Mouse (Mus musculus): ENCODE measurements around the gene Spock1. TPM values are rescaled to one million over a fixed set of nuclear protein-coding genes. Genes with fewer than 3 reads are reported as not detected.

Gene Spock1
- polyA plus RNA-seq, 1 experiment from 2014 or later: 0.12 TPM

DNA sequence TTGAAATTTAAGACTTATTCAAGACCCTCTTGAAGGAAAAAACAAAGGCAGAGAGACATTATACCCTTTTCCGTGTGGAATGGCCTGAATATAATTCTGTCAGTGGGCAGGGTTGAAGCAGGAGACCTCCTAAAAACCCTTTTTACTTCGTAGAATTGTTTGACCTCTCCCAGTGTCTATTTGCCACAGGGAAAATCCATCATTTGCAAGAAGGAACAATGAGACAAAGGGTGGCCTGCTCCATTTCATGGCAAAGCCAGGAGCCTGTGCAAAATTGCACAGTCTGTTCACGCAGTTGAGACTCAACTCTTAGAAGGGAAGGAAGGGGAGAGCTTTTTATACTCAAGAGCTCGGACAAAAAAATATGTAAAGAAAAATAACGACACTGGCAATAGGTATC lies 22.6 kb upstream of the Spock1 start:
- Histone ChIP-seq H3K4me2 (ENCODE audit: low read depth, low read length) (no peak overlapping the region), H3K4me1 (ENCODE audit: control insufficient read depth, low read depth, low read length) (no peaks in the 10 kb centered on the region), H3K36me3 (ENCODE audit: control insufficient read depth, insufficient read depth) (no peaks in the 10 kb centered on the region), H3K27ac (ENCODE audit: low read length) (no peak overlapping the region), H3K4me3 (ENCODE audit: low read depth, low read length) (no peak overlapping the region), H3K9ac (ENCODE audit: low read depth, low read length) (no peak overlapping the region), H3K9me3 (replicated peaks; ENCODE audit: control insufficient read depth, low read length) (no peaks in the 10 kb centered on the region), H3K27me3 (ENCODE audit: control insufficient read depth, insufficient read depth, low read depth, low read length) (no peaks in the 10 kb centered on the region)
- no peak for ATAC-seq (ENCODE audit: low read depth)
- WGBS (ENCODE audit: insufficient replicate concordance): 52% methylated on average over 5 of the region's 5 CpGs

DNA sequence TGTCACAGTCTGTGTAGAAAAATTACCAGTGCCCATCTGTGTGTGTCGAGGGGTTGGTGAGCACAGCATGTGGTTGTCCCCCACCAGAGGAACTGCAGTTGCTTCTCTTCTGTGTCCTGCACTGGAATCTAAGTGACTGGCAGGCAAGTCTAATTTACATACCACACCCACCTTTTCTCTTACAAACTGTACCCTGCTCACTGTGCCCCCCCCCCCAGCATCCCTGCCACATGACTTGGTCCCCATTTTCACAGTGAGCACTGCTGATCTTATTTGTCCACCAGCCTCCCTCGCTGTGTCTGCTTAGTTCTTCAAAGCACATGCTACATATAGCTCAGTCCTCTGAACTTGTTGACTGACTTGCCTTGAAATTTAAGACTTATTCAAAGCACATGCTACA lies 22.2 kb upstream of the Spock1 start:
- Histone ChIP-seq H3K4me2 (ENCODE audit: low read depth, low read length) (no peak overlapping the region), H3K36me3 (ENCODE audit: control insufficient read depth, insufficient read depth) (no peaks in the 10 kb centered on the region), H3K4me3 (ENCODE audit: low read depth, low read length) (no peak overlapping the region), H3K9ac (ENCODE audit: low read depth, low read length) (no peak overlapping the region), H3K9me3 (replicated peaks; ENCODE audit: control insufficient read depth, low read length) (no peaks in the 10 kb centered on the region), H3K27me3 (ENCODE audit: control insufficient read depth, insufficient read depth, low read depth, low read length) (no peaks in the 10 kb centered on the region), H3K27ac (ENCODE audit: low read length) (no peak overlapping the region), H3K4me1 (ENCODE audit: control insufficient read depth, low read depth, low read length) (no peaks in the 10 kb centered on the region)
- ATAC-seq (ENCODE audit: low read depth): no peak
- 38% methylated on average over 2 of the region's 2 CpGs for WGBS (ENCODE audit: insufficient replicate concordance)

DNA sequence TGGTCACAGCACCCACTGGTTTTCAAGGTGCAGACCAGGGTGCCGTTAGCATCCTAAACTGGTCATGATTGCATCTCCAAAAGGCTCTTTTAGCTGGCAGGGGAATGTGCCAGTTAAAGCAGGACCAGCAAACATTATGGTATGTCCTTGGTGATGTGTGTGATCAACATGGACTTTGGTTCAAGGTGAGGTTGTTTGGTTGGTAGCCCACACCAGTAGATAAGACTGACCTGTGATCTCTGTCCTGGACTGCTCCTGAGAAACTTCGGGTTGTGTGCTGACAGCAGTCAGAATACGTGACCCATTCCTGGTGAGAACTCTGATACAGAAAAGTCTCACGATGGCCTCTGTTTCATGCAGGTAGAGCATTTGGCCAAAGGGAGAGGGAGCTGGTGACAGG lies 11.8 kb upstream of the Spock1 start:
- Histone ChIP-seq H3K9ac (ENCODE audit: low read depth, low read length) (no peak overlapping the region), H3K4me1 (ENCODE audit: control insufficient read depth, low read depth, low read length) (no peaks in the 10 kb centered on the region), H3K4me2 (ENCODE audit: low read depth, low read length) (no peak overlapping the region), H3K36me3 (ENCODE audit: control insufficient read depth, insufficient read depth) (no peaks in the 10 kb centered on the region), H3K4me3 (ENCODE audit: low read depth, low read length) (no peak overlapping the region), H3K9me3 (replicated peaks; ENCODE audit: control insufficient read depth, low read length) (no peaks in the 10 kb centered on the region), H3K27me3 (ENCODE audit: control insufficient read depth, insufficient read depth, low read depth, low read length) (no peaks in the 10 kb centered on the region), H3K27ac (ENCODE audit: low read length) (no peak overlapping the region)
- ATAC-seq (ENCODE audit: low read depth): peak; percentile 72
- 57% methylated on average over 4 of the region's 4 CpGs for WGBS (ENCODE audit: insufficient replicate concordance)

DNA sequence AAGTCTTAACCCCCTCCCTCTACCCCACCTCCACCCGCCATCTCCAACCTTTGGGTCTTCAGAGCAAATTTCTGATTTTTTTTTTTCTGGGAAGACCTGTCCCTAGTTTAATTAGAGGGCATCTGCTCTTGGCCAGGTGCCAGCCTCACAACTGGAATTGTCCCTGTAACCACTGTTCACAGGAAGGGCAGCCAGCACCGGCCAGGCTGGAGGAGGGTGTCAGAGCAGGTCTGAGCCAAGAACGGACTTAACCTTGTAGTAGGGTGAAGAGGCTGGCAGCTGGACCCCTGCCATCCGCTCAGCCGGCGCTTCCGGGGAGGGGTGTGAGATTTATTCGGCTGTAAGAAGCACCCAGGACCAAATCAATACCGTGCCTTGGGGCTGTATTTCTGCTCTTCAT lies 3.0 kb upstream of the Spock1 start:
- no peak overlapping the region for H3K4me2 ChIP-seq (ENCODE audit: low read depth, low read length)
- no peak overlapping the region for H3K9ac ChIP-seq (ENCODE audit: low read depth, low read length)
- no peak for ATAC-seq (ENCODE audit: low read depth)
- WGBS (ENCODE audit: insufficient replicate concordance): 67% methylated on average over 9 of the region's 9 CpGs
- H3K27me3 ChIP-seq (ENCODE audit: control insufficient read depth, insufficient read depth, low read depth, low read length): peaks cover 15% of the 10 kb centered on the region
- H3K4me1 ChIP-seq (ENCODE audit: control insufficient read depth, low read depth, low read length): no peaks in the 10 kb centered on the region
- H3K9me3 ChIP-seq (replicated peaks; ENCODE audit: control insufficient read depth, low read length): no peaks in the 10 kb centered on the region
- H3K36me3 ChIP-seq (ENCODE audit: control insufficient read depth, insufficient read depth): no peaks in the 10 kb centered on the region
- H3K27ac ChIP-seq (ENCODE audit: low read length): no peak overlapping the region
- no peak overlapping the region for H3K4me3 ChIP-seq (ENCODE audit: low read depth, low read length)

DNA sequence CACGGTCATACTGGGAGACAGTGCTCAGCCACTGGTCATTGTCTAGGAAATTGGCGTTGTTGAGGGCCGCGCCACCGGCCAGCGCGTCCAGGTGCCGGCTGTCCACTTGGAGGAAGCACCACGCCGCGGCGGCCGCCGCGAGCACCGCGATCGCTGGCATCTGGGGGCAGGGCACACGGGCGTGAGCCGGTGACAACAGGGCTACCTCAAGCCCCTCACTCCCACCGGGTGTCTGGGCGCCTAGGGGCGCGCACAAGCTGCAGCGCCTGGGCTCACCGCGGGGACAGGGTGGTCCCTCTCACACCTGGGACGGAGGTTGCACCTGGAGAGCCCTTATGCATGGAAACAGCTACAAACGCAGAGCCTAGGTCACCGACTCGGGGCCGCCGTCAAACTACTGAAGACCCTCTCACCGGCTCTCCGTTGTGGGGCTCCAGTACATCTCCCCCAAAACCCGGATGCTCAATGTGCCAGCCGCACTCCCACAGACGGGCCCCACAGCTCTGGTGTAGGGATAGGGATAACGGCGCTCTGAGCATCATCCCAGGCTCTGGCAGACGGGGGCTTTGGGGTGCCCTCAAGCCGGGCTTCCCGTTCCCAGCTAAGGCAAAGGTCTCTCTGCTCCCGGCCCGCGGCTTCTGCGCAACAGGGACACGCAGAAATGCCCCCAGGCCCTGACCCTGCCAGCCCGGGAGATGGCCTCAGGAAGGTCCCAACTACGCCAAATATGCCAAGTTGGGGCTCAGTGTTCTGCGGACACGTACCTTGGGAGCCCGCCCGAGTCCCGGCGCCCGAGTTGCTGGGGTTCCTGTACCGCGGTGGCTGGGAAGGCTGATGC lies 485 bp downstream of the Spock1 start:
- no peak overlapping the region for H3K9ac ChIP-seq (ENCODE audit: low read depth, low read length)

DNA sequence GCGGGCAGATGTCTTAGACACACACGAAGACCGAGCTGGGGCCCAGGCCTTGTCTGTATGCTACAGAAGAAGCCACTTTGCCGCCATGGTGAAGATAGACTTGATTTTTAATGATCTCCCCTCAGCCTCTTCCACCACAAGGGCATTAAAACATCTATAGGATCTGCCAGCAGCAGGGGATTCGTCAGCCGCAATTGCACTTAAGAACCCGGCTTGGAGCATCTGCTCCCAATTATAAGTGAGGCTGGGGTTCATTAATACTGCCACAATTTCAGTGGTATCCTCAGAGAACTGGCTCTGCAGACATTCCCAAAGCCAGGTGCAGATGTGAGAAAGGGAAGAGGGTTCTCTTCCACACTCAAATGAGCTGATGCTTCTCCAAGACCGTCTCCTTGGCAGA lies 13.5 kb downstream of the Spock1 start:
- 72% methylated on average over 8 of the region's 8 CpGs for WGBS (ENCODE audit: insufficient replicate concordance)
- ATAC-seq (ENCODE audit: low read depth): no peak

More for the DNA sequence above, 485 bp downstream of the Spock1 start:
- H3K4me3 ChIP-seq (ENCODE audit: low read depth, low read length): 0 out of 2 replicates have a peak overlapping the region, but pooled peaks have one; percentile 7
- H3K27ac ChIP-seq (ENCODE audit: low read length): no peak overlapping the region
- H3K27me3 ChIP-seq (ENCODE audit: control insufficient read depth, insufficient read depth, low read depth, low read length): peaks cover 15% of the 10 kb centered on the region
- H3K4me1 ChIP-seq (ENCODE audit: control insufficient read depth, low read depth, low read length): no peaks in the 10 kb centered on the region
- no peaks in the 10 kb centered on the region for H3K9me3 ChIP-seq (replicated peaks; ENCODE audit: control insufficient read depth, low read length)
- no peak for ATAC-seq (ENCODE audit: low read depth)
- H3K4me2 ChIP-seq (ENCODE audit: low read depth, low read length): no peak overlapping the region
- no peaks in the 10 kb centered on the region for H3K36me3 ChIP-seq (ENCODE audit: control insufficient read depth, insufficient read depth)
- 3% methylated on average over 60 of the region's 60 CpGs for WGBS (ENCODE audit: insufficient replicate concordance)

DNA sequence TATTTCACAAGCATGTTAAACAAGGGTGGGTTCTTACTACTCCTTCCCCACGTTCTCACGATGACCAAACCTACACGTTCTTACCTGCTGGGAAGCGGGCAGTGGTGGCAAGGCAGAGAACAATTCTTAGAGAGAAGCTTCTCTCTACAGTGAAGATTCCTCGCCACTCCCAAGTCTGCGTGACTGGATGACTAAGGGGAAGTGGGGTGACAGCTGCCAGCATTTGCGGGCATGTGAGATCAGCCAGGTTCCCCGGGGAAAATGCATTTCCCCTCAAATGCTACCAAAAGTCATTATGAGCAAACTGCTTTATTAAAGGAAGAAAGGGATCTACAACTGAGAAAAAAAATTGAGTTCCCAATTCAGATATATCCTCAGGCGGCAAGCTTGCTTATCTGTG lies 18.4 kb downstream of the Spock1 start:
- WGBS (ENCODE audit: insufficient replicate concordance): 46% methylated on average over 9 of the region's 9 CpGs
- no peaks in the 10 kb centered on the region for H3K27me3 ChIP-seq (ENCODE audit: control insufficient read depth, insufficient read depth, low read depth, low read length)
- no peak for ATAC-seq (ENCODE audit: low read depth)
- H3K4me3 ChIP-seq (ENCODE audit: low read depth, low read length): no peak overlapping the region
- H3K4me1 ChIP-seq (ENCODE audit: control insufficient read depth, low read depth, low read length): no peaks in the 10 kb centered on the region
- H3K9me3 ChIP-seq (replicated peaks; ENCODE audit: control insufficient read depth, low read length): no peaks in the 10 kb centered on the region
- H3K36me3 ChIP-seq (ENCODE audit: control insufficient read depth, insufficient read depth): no peaks in the 10 kb centered on the region
- H3K9ac ChIP-seq (ENCODE audit: low read depth, low read length): no peak overlapping the region
- no peak overlapping the region for H3K4me2 ChIP-seq (ENCODE audit: low read depth, low read length)
- H3K27ac ChIP-seq (ENCODE audit: low read length): no peak overlapping the region

More for the DNA sequence above, 13.5 kb downstream of the Spock1 start:
- H3K9ac ChIP-seq (ENCODE audit: low read depth, low read length): no peak overlapping the region
- H3K27ac ChIP-seq (ENCODE audit: low read length): no peak overlapping the region
- H3K4me2 ChIP-seq (ENCODE audit: low read depth, low read length): no peak overlapping the region
- no peak overlapping the region for H3K4me3 ChIP-seq (ENCODE audit: low read depth, low read length)
- H3K9me3 ChIP-seq (replicated peaks; ENCODE audit: control insufficient read depth, low read length): no peaks in the 10 kb centered on the region
- no peaks in the 10 kb centered on the region for H3K36me3 ChIP-seq (ENCODE audit: control insufficient read depth, insufficient read depth)
- no peaks in the 10 kb centered on the region for H3K27me3 ChIP-seq (ENCODE audit: control insufficient read depth, insufficient read depth, low read depth, low read length)
- H3K4me1 ChIP-seq (ENCODE audit: control insufficient read depth, low read depth, low read length): no peaks in the 10 kb centered on the region

DNA sequence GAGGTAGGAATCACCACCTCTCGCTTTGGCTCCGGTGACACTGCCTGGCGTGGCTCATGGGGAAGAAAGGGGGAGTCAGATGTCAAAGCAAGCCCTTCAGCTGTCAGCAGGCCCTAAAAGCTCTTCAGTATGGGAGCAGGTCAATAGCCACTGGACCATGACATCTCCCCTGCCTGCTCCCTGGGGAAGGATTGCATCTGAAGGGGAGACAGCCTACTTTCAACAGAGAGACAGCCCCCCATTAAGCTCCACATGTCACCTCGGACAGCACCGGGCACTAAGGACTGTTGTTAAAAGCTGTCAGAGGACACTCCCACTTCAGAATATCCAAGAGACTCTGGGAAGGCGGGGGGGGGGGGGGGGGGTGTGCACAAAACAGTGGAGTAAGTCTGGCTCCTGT lies 19.1 kb downstream of the Spock1 start:
- no peak overlapping the region for H3K27ac ChIP-seq (ENCODE audit: low read length)
- no peaks in the 10 kb centered on the region for H3K27me3 ChIP-seq (ENCODE audit: control insufficient read depth, insufficient read depth, low read depth, low read length)
- WGBS (ENCODE audit: insufficient replicate concordance): 25% methylated on average over 5 of the region's 6 CpGs
- H3K9ac ChIP-seq (ENCODE audit: low read depth, low read length): no peak overlapping the region
- no peaks in the 10 kb centered on the region for H3K36me3 ChIP-seq (ENCODE audit: control insufficient read depth, insufficient read depth)
- ATAC-seq (ENCODE audit: low read depth): no peak
- H3K9me3 ChIP-seq (replicated peaks; ENCODE audit: control insufficient read depth, low read length): no peaks in the 10 kb centered on the region
- H3K4me3 ChIP-seq (ENCODE audit: low read depth, low read length): no peak overlapping the region
- no peaks in the 10 kb centered on the region for H3K4me1 ChIP-seq (ENCODE audit: control insufficient read depth, low read depth, low read length)
- H3K4me2 ChIP-seq (ENCODE audit: low read depth, low read length): no peak overlapping the region

DNA sequence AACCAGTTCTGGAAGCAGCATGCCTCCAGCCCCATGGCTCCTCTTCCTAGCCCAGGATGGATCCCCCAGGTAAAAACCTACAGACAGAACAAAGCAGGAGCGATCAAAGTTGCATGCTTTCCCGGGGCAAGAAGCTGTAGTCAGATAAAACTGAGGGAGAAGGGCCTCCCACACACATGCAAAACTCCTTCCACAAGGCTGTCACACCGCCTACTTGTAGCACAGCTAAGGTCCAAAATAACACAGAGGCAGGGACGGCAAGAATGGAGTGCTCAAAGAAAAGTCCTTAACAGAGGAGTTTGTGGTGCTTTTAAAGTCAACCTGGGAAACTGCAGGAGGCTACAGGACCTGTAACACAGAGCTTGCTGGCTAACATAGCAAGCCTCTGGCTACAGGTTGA lies 28.3 kb downstream of the Spock1 start:
- Histone ChIP-seq H3K4me3 (ENCODE audit: low read depth, low read length) (no peak overlapping the region), H3K27ac (ENCODE audit: low read length) (no peak overlapping the region), H3K4me1 (ENCODE audit: control insufficient read depth, low read depth, low read length) (no peaks in the 10 kb centered on the region), H3K9me3 (replicated peaks; ENCODE audit: control insufficient read depth, low read length) (no peaks in the 10 kb centered on the region), H3K27me3 (ENCODE audit: control insufficient read depth, insufficient read depth, low read depth, low read length) (no peaks in the 10 kb centered on the region), H3K9ac (ENCODE audit: low read depth, low read length) (no peak overlapping the region), H3K36me3 (ENCODE audit: control insufficient read depth, insufficient read depth) (no peaks in the 10 kb centered on the region), H3K4me2 (ENCODE audit: low read depth, low read length) (no peak overlapping the region)
- 40% methylated on average over 4 of the region's 4 CpGs for WGBS (ENCODE audit: insufficient replicate concordance)
- no peak for ATAC-seq (ENCODE audit: low read depth)
